Mouse (Mus musculus) naive thymus-derived CD4-positive, alpha-beta T cell, adult 2 months (primary cell): ENCODE results near the gene Nagk.
"Not testable (repeated sequence)": the region's sequence is repeated elsewhere in the genome, so short reads cannot be mapped to it uniquely, and the experiment has no call there.

Source experiments
- DNase-seq: peaks from one replicate; pipeline ENCODE4 v3.0.0-alpha.2; 2011; ENCODE audit warnings: low read depth

Nagk gene

GRCm38 (mm10) chr6:83815801-83816200 is 21.0 kb downstream of the Nagk start:
- DNase-seq: no peak

- no peak for DNase-seq
Observed at GRCm38 (mm10) chr6:83818996-83819395, 24.2 kb downstream of the Nagk start.

GRCm38 (mm10) chr6:83820727-83821515 is 26.1 kb downstream of the Nagk start:
- DNase-seq: no peak

DNA sequence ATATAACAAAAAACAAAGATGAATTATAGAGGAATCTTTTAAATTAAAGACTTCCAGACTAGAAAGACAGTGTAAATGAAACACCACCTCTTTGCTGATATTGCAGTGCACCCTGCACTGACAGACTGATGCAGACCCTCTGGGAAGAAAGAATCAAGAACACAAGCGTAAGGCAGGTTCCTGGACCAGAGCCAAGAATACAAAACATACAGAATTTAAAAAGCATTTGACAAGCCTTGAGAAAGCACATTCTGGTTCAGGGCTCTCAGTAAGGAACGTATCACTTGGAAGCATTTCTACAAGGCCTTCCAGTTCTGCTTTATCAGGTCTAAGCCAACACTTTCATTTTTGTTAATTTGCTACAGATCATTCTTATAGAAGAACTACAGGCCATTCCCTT is 27.1 kb downstream of the Nagk start:
- no peak for DNase-seq

DNA sequence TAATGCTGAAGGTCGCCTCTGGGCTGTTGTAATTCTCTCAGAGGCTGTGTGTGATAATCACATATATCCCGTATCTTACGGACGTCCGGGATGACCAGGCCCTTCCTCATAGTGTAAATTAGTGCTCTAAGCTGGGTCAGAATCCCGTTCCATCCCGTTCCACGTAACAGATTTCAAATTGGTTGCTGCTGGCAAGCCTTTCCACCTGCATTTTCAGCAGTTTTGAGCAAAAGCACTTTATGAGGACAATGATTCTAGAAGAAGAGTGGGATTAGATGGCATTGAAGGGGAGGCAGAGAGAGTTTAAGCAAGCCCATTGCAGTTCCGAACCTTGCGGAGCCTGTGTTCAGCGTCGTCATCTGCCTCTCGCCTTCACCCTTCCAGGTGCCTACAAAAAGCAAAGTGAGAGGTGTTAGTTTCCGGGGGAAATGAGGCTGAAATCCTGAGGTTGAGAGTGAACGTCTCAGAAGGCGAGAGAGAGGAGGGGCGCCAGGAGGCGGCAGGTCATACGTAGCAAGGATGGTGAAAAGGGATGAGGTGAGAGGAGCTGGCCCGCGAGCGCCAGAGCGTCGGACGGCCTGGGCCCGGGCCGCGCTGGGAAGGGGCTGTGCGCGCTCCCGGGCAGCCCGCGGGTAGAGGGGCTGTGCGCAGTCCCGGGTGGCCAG is 36.3 kb downstream of the Nagk start:
- peak; percentile 90 for DNase-seq

- DNase-seq: peak; percentile 99
Observed at GRCm38 (mm10) chr6:83831606-83832123, 36.9 kb downstream of the Nagk start, which contains the start of gene Paip2b. Gene Paip2b, minus strand, starts transcription at chr6:83831741.

GRCm38 (mm10) chr6:83832393-83832792 is 37.6 kb downstream of the Nagk start:
- DNase-seq: not testable (repeated sequence)

DNA sequence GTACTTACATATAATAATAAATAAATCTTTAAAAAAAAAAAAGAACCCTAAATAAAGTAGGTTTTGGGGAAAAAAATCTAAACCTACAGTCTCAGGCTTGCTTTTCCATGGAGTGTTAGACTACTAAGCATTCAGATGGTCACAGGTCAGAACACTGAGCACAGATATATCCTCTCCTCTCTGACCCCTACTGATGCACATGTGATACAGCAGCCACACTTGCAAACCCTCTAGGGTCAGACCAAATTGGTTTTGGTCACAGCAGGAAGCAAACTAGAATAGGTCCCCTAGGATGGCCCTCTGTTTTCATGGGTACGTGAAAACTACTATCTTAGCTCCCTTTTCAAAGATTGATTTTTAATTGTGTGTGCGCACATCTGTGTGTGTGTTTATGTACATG is 42.0 kb downstream of the Nagk start:
- DNase-seq: no peak

- DNase-seq: no peak
Observed at GRCm38 (mm10) chr6:83838046-83838445, 43.3 kb downstream of the Nagk start.

- DNase-seq: no peak
Observed at GRCm38 (mm10) chr6:83840086-83840485, 45.3 kb downstream of the Nagk start.

GRCm38 (mm10) chr6:83844913-83845312 is 50.1 kb downstream of the Nagk start:
- DNase-seq: no peak

DNA sequence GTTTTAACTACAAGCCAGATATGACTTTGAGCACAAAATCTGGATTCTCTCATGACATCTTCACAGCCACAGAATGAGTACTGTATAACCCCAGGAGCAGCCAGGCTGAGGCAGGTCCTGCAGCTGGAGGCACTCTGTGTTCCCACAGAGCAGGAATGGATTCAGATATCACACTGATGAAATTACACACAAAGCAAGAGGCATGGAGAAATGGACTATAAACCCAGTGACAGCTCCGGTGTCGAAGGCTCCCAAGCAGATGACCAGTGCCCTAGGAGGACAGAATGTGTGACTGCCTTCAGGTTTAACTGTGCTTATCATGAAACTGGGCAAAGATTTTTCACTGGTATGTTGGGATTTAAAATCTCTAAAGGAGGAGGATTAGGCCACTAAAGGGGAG is 51.4 kb downstream of the Nagk start:
- no peak for DNase-seq

DNA sequence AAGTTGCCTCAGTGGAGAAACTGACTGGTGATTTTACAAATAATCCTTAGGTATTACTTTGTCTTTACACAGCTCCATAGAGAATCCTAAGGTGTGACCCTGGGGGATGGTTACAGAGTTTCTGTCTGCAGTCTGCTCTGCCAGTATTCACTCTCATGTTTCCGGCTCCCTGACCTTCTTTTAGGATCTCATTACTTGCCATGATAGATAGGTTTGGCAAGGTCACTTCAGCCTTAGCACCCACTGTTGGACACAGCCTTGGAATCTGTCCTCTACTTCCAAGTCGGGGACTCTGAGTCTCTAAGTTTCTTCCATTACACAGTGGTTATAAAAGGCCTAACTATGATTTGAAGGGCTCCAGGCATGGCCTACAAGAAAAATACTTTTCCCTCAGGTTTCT is 54.7 kb downstream of the Nagk start:
- DNase-seq: no peak
